Mouse (Mus musculus) heart, postnatal 0 days (tissue): ENCODE measurements at regions not wholly inside any gene's neighbourhood (a gene's known extent, or its start where the extent isn't known, plus 50 kb on each side); places are given as distances from the start of the nearest gene placed in this dataset.

Source experiments
- ATAC-seq: fragments of 200-750 bp; cut with Nextera tagmentation; 2 replicates; pipeline ENCODE4 v1.8.0; 2017; ENCODE audit warnings: low read depth, moderate number of reproducible peaks, moderate library complexity; ENCODE audit not compliant: insufficient read depth
- DNase-seq: peaks from one replicate; pipeline ENCODE4 v3.0.0-alpha.2; 2016; ENCODE audit warnings: low spot score
- H3K27ac ChIP-seq: fragments of 300-500 bp; sonication (generic); 2 replicates; pipeline ENCODE4 v1.5.1; 2014; ENCODE audit warnings: low read depth, mild to moderate bottlenecking
- H3K27me3 ChIP-seq: fragments of 300-500 bp; sonication (generic); 2 replicates; pipeline ENCODE4 v1.6.1; 2014; ENCODE audit warnings: low read length, mixed read lengths; ENCODE audit not compliant: control insufficient read depth, insufficient read depth
- H3K36me3 ChIP-seq: fragments of 300-500 bp; sonication (generic); replicated peaks from 2 replicates; pipeline ENCODE4 v1.6.1; 2014; ENCODE audit warnings: low read length, mixed read lengths; ENCODE audit not compliant: control insufficient read depth, insufficient read depth
- H3K4me1 ChIP-seq: fragments of 300-500 bp; sonication (generic); 2 replicates; pipeline ENCODE4 v1.6.1; 2014; ENCODE audit warnings: antibody characterized with exemption; ENCODE audit not compliant: control insufficient read depth, insufficient read depth
- H3K4me2 ChIP-seq: fragments of 300-500 bp; sonication (generic); 2 replicates; pipeline ENCODE4 v1.6.1; 2014; ENCODE audit warnings: low read depth, mild to moderate bottlenecking, low read length, moderate library complexity
- H3K4me3 ChIP-seq: fragments of 300-500 bp; sonication (generic); 2 replicates; pipeline ENCODE4 v1.5.1; 2014; ENCODE audit warnings: low read depth, low read length
- H3K9ac ChIP-seq: fragments of 300-500 bp; sonication (generic); replicated peaks from 2 replicates; pipeline ENCODE4 v1.6.1; 2014; ENCODE audit warnings: low read depth, low read length, mixed read lengths
- H3K9me3 ChIP-seq: fragments of 300-500 bp; sonication (generic); replicated peaks from 2 replicates; pipeline ENCODE4 v1.6.1; 2016; ENCODE audit warnings: low read length; ENCODE audit not compliant: control insufficient read depth
- CTCF ChIP-seq: IDR thresholded peaks from 2 replicates; pipeline ENCODE4 v1.5.1; 2016; ENCODE audit warnings: antibody characterized with exemption, control low read depth, low read depth
- EP300 ChIP-seq: IDR thresholded peaks from 2 replicates; pipeline ENCODE4 v1.6.1; 2016; ENCODE audit warnings: antibody characterized with exemption, low read depth
- WGBS: fragments of 180-500 bp; shearing (Covaris S2); extraction: QIAGEN DNeasy Blood & Tissue Kit; methylation state at CpG from one replicate; pipeline ENCODE4 v1.1.7; 2014; 5-methylcytosine and 5-hydroxymethylcytosine counted together

DNA sequence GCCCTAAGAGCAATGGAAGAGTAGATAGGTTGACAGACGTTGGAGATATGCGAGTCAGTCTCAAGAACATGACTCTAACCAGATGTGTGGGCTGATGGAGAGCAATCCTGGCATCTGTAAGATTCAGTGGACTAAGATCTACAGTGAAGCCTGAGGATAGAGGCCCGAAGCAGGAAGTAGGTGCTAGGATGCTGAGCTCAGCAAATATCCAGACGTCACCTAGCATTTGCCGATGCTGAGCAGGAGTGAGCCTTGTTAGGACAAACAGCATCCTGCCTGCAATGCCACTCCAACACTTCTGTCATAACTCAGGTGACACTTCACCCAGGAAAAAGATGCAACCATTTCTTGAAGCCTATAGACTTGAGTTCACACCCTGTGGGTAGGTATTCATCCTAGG is 199.8 kb downstream of the Hs3st3b1 start:
- Histone ChIP-seq H3K27me3 (no peaks in the 10 kb centered on the region), H3K9me3 (no peaks in the 10 kb centered on the region), H3K4me3 (no peak overlapping the region), H3K9ac (no peak overlapping the region), H3K27ac (no peak overlapping the region), H3K4me2 (no peak overlapping the region), H3K4me1 (no peaks in the 10 kb centered on the region), H3K36me3 (no peaks in the 10 kb centered on the region)
- DNase-seq, result no peak
- no peak for TF ChIP-seq EP300
- TF ChIP-seq CTCF, result no peak
- WGBS, result 89% methylated on average over 5 of the region's 5 CpGs
- ATAC-seq, result no peak

- Histone ChIP-seq H3K36me3 (no peaks in the 10 kb centered on the region), H3K27me3 (no peaks in the 10 kb centered on the region), H3K9ac (no peak overlapping the region), H3K4me3 (no peak overlapping the region), H3K4me1 (no peaks in the 10 kb centered on the region), H3K4me2 (no peak overlapping the region), H3K27ac (no peak overlapping the region), H3K9me3 (no peaks in the 10 kb centered on the region)
- ATAC-seq, result no peak
- TF ChIP-seq EP300 (no peak), CTCF (no peak)
- no peak for DNase-seq
- WGBS, result 60% methylated on average over 9 of the region's 9 CpGs
These were observed 191.2 kb downstream of the Hs3st3b1 start for GRCm38 (mm10) chr11:63730880-63731279.

GRCm38 (mm10) chr11:63753260-63753659 is 168.8 kb downstream of the Hs3st3b1 start:
- no peak overlapping the region for H3K4me2 ChIP-seq
- no peaks in the 10 kb centered on the region for H3K9me3 ChIP-seq
- H3K4me1 ChIP-seq, result peaks cover 10% of the 10 kb centered on the region; the same call in 1 of the 2 replicates
- TF ChIP-seq EP300 (no peak), CTCF (no peak)
- H3K9ac ChIP-seq, result no peak overlapping the region
- no peak overlapping the region for H3K4me3 ChIP-seq
- DNase-seq (no peak), ATAC-seq (no peak)
- WGBS, result 69% methylated on average over 5 of the region's 5 CpGs
- no peaks in the 10 kb centered on the region for H3K27me3 ChIP-seq
- no peaks in the 10 kb centered on the region for H3K36me3 ChIP-seq
- H3K27ac ChIP-seq, result no peak overlapping the region

- H3K36me3 ChIP-seq, result no peaks in the 10 kb centered on the region
- H3K4me1 ChIP-seq, result peaks cover 10% of the 10 kb centered on the region; the same call in 1 of the 2 replicates
- TF ChIP-seq CTCF (no peak), EP300 (no peak)
- DNase-seq (no peak), ATAC-seq (no peak)
- H3K4me3 ChIP-seq, result no peak overlapping the region
- H3K9ac ChIP-seq, result no peak overlapping the region
- no peak overlapping the region for H3K4me2 ChIP-seq
- H3K27ac ChIP-seq, result no peak overlapping the region
- 65% methylated on average over 3 of the region's 3 CpGs for WGBS
- H3K27me3 ChIP-seq, result no peaks in the 10 kb centered on the region
- no peaks in the 10 kb centered on the region for H3K9me3 ChIP-seq
These were observed 167.3 kb downstream of the Hs3st3b1 start for GRCm38 (mm10) chr11:63754826-63755225.

- no peak overlapping the region for H3K27ac ChIP-seq
- no peaks in the 10 kb centered on the region for H3K4me1 ChIP-seq
- 70% methylated on average over 3 of the region's 3 CpGs for WGBS
- DNase-seq, result no peak
- no peak overlapping the region for H3K4me3 ChIP-seq
- H3K27me3 ChIP-seq, result no peaks in the 10 kb centered on the region
- no peak overlapping the region for H3K4me2 ChIP-seq
- no peaks in the 10 kb centered on the region for H3K36me3 ChIP-seq
- ATAC-seq, result no peak
- no peak overlapping the region for H3K9ac ChIP-seq
- TF ChIP-seq CTCF, result no peak
- TF ChIP-seq EP300, result no peak
- no peaks in the 10 kb centered on the region for H3K9me3 ChIP-seq
These were observed 163.8 kb downstream of the Hs3st3b1 start for GRCm38 (mm10) chr11:63758313-63758712.

GRCm38 (mm10) chr11:63761561-63761960 is 160.5 kb downstream of the Hs3st3b1 start:
- TF ChIP-seq EP300 (no peak), CTCF (no peak)
- H3K9me3 ChIP-seq, result no peaks in the 10 kb centered on the region
- DNase-seq, result no peak
- H3K9ac ChIP-seq, result no peak overlapping the region
- H3K4me3 ChIP-seq, result no peak overlapping the region
- no peaks in the 10 kb centered on the region for H3K4me1 ChIP-seq
- no peak overlapping the region for H3K4me2 ChIP-seq
- ATAC-seq, result no peak
- H3K27me3 ChIP-seq, result no peaks in the 10 kb centered on the region
- H3K27ac ChIP-seq, result no peak overlapping the region
- no peaks in the 10 kb centered on the region for H3K36me3 ChIP-seq
- 58% methylated on average over 6 of the region's 6 CpGs for WGBS
